In genomic region chr14:47650338-47650720, GRCm38 (mm10) we compare ENCODE assay signal across 8 mouse cellular contexts. TPM values are rescaled to one million over a fixed set of nuclear protein-coding genes. Genes with fewer than 3 reads are reported as not detected.
DNase-seq lines count a peak whose midpoint lies in the region; ATAC-seq and TF ChIP-seq lines count a peak whose summit lies in the region.

No protein-coding gene starts in this region.

- ATAC-seq in heart, embryonic 11.5 days (replicated peaks; ENCODE audit: insufficient number of reproducible peaks, low FRiP score, low TSS enrichment) = no peak
- ATAC-seq in forebrain, embryonic 13.5 days = no peak
- no peak for ATAC-seq in liver, embryonic 16.5 days (ENCODE audit: low read depth)

- WGBS in heart, embryonic 11.5 days (ENCODE audit: insufficient replicate concordance) = 24% methylated on average over 6 of the region's 6 CpGs
- WGBS in forebrain, embryonic 13.5 days = 10% methylated on average over 6 of the region's 6 CpGs
- 28% methylated on average over 6 of the region's 6 CpGs for WGBS in liver, embryonic 16.5 days (ENCODE audit: insufficient replicate concordance)

- no peak for DNase-seq in heart, postnatal 4 days
- DNase-seq in CH12.LX (ENCODE audit: extremely low read depth) = no peak
- no peak for DNase-seq in left cerebral cortex, adult 8-10 months (ENCODE audit: low spot score in 2 of 2)
- no peak for DNase-seq in adrenal gland, adult 18-20 months (ENCODE audit: low spot score in 2 of 2)
- DNase-seq in urinary bladder, adult 18-20 months (ENCODE audit: low spot score in 2 of 2) = no peak

- peak overlapping the region; percentile 84 for H3K4me2 ChIP-seq in heart, embryonic 11.5 days
- peak overlapping the region; percentile 96 for H3K4me2 ChIP-seq in CH12.LX (ENCODE audit: insufficient read depth, low read depth, poor library complexity, severe bottlenecking)
- H3K4me2 ChIP-seq in forebrain, embryonic 13.5 days = peak overlapping the region; percentile 78
- H3K4me2 ChIP-seq in liver, embryonic 16.5 days (ENCODE audit: low read depth, low read length) = peak overlapping the region; percentile 87

- H3K79me2 ChIP-seq in CH12.LX (replicated peaks; ENCODE audit: control insufficient read depth, extremely low read depth, insufficient read depth, poor library complexity, severe bottlenecking) = peaks cover 40% of the 10 kb centered on the region

- no peaks in the 10 kb centered on the region for H3K9me3 ChIP-seq in heart, embryonic 11.5 days (replicated peaks; ENCODE audit: control insufficient read depth, low read length)
- no peaks in the 10 kb centered on the region for H3K9me3 ChIP-seq in CH12.LX (replicated peaks; ENCODE audit: low read length)
- H3K9me3 ChIP-seq in forebrain, embryonic 13.5 days (replicated peaks) = no peaks in the 10 kb centered on the region
- H3K9me3 ChIP-seq in liver, embryonic 16.5 days (replicated peaks; ENCODE audit: control insufficient read depth, low read length) = no peaks in the 10 kb centered on the region

- TF ChIP-seq CTCF in CH12.LX (conservative IDR thresholded peaks at IDR 0.05 in 1 of 2, IDR thresholded peaks at IDR 0.05 in 1 of 2; ENCODE audit: low read depth in 2 of 2, low read length in 2 of 2) = no peak

- in situ Hi-C loops in CH12.LX (cut with MboI; ENCODE audit: low pct_ligation_motif_present, low pct_unique_long_range_greater_than_20kb, low sequenced_read_pairs) = no loop called here

- dilution Hi-C loops in CH12.LX (cut with MboI; ENCODE audit: extremely low pct_ligation_motif_present, extremely low pct_unique_long_range_greater_than_20kb, low sequenced_read_pairs) = no loop called here

- no peak for TF ChIP-seq RAD21 in CH12.LX (IDR thresholded peaks at IDR 0.05; ENCODE audit: low read depth, low read length)

- H3K4me3 ChIP-seq in heart, embryonic 11.5 days (ENCODE audit: low read depth, low read length) = peak overlapping the region; percentile 97
- H3K4me3 ChIP-seq in CH12.LX (replicated peaks in 1 of 3; ENCODE audit: low read depth in 2 of 3, low read length in 2 of 3, poor library complexity in 1 of 3) = peak overlapping the region; percentile 69 to 99 (median 88)
- H3K4me3 ChIP-seq in forebrain, embryonic 13.5 days = peak overlapping the region; percentile 95
- peak overlapping the region; percentile 74 for H3K4me3 ChIP-seq in liver, embryonic 16.5 days (ENCODE audit: low read depth, low read length)

- no peak for TF ChIP-seq EP300 in CH12.LX (IDR thresholded peaks at IDR 0.05; ENCODE audit: low read length)

- peak overlapping the region; percentile 99 for H3K27ac ChIP-seq in heart, embryonic 11.5 days (ENCODE audit: low read depth, low read length)
- H3K27ac ChIP-seq in CH12.LX (ENCODE audit: insufficient read depth, low read depth) = no peak overlapping the region
- no peak overlapping the region for H3K27ac ChIP-seq in forebrain, embryonic 13.5 days
- H3K27ac ChIP-seq in liver, embryonic 16.5 days (ENCODE audit: low read length) = no peak overlapping the region

- no peaks in the 10 kb centered on the region for H3K36me3 ChIP-seq in heart, embryonic 11.5 days (ENCODE audit: control insufficient read depth, insufficient read depth, low read length)
- H3K36me3 ChIP-seq in CH12.LX (replicated peaks in 1 of 2; ENCODE audit: control insufficient read depth in 1 of 2, insufficient read depth in 1 of 2, low read length in 1 of 2) = peaks cover 0 to 8% of the 10 kb centered on the region in 2 experiments
- H3K36me3 ChIP-seq in forebrain, embryonic 13.5 days (ENCODE audit: poor library complexity, severe bottlenecking) = no peaks in the 10 kb centered on the region
- no peaks in the 10 kb centered on the region for H3K36me3 ChIP-seq in liver, embryonic 16.5 days (ENCODE audit: control insufficient read depth, insufficient read depth)

- H3K27me3 ChIP-seq in heart, embryonic 11.5 days (ENCODE audit: control insufficient read depth, insufficient read depth, low read length) = no peaks in the 10 kb centered on the region
- H3K27me3 ChIP-seq in CH12.LX (replicated peaks) = no peaks in the 10 kb centered on the region
- H3K27me3 ChIP-seq in forebrain, embryonic 13.5 days = peaks cover 9% of the 10 kb centered on the region; the same call in 1 of the 2 replicates
- H3K27me3 ChIP-seq in liver, embryonic 16.5 days (ENCODE audit: control insufficient read depth, insufficient read depth, low read depth, low read length) = peaks cover 3% of the 10 kb centered on the region; the same call in 1 of the 2 replicates

- H3K9ac ChIP-seq in heart, embryonic 11.5 days (ENCODE audit: low read depth, low read length) = peak overlapping the region; percentile 91
- H3K9ac ChIP-seq in CH12.LX (ENCODE audit: insufficient read depth, low read depth) = peak overlapping the region; percentile 66; the same call in 1 of the 2 replicates
- peak overlapping the region; percentile 94 for H3K9ac ChIP-seq in forebrain, embryonic 13.5 days
- peak overlapping the region; percentile 74; the same call in 1 of the 2 replicates for H3K9ac ChIP-seq in liver, embryonic 16.5 days (ENCODE audit: low read depth, low read length)

- H3K4me1 ChIP-seq in heart, embryonic 11.5 days (ENCODE audit: control insufficient read depth, insufficient read depth, low read length) = peaks cover 15% of the 10 kb centered on the region
- H3K4me1 ChIP-seq in CH12.LX (ENCODE audit: control insufficient read depth in 1 of 2, insufficient read depth in 2 of 2) = peaks cover 2 to 41% of the 10 kb centered on the region in 2 experiments; a peak in 3 of 4 replicates
- H3K4me1 ChIP-seq in forebrain, embryonic 13.5 days = peaks cover 27% of the 10 kb centered on the region
- peaks cover 5% of the 10 kb centered on the region for H3K4me1 ChIP-seq in liver, embryonic 16.5 days (ENCODE audit: control insufficient read depth, low read depth, low read length)

- no peak for TF ChIP-seq POLR2A in CH12.LX (IDR thresholded peaks at IDR 0.05; ENCODE audit: low read depth, low read length)

TF ChIP-seq in CH12.LX, 34 proteins besides CTCF, POLR2A, EP300 and RAD21:
- TF ChIP-seq BHLHE40 (IDR thresholded peaks at IDR 0.05; ENCODE audit: low read depth, low read length) (no peak), ZKSCAN1 (IDR thresholded peaks at IDR 0.05; ENCODE audit: borderline replicate concordance, low read depth, low read length) (no peak), CHD2 (IDR thresholded peaks at IDR 0.05; ENCODE audit: low read length) (no peak), ETS1 (conservative IDR thresholded peaks at IDR 0.05; ENCODE audit: low read depth, low read length) (no peak), GABPA (IDR thresholded peaks at IDR 0.05; ENCODE audit: insufficient replicate concordance, low read depth, low read length) (no peak), USF2 (conservative IDR thresholded peaks at IDR 0.05; ENCODE audit: low read depth, low read length) (no peak), CHD1 (IDR thresholded peaks at IDR 0.05; ENCODE audit: low read depth, low read length) (no peak), E2F4 (IDR thresholded peaks at IDR 0.05; ENCODE audit: insufficient replicate concordance, low read depth, low read length) (no peak), ELF1 (IDR thresholded peaks at IDR 0.05; ENCODE audit: low read depth, low read length) (no peak), SMC3 (IDR thresholded peaks at IDR 0.05; ENCODE audit: low read depth, low read length) (no peak), POLR2AphosphoS2 (IDR thresholded peaks at IDR 0.05; ENCODE audit: low read depth, low read length) (no peak), KAT2A (IDR thresholded peaks at IDR 0.05; ENCODE audit: insufficient replicate concordance, low read length) (no peak), JUND (conservative IDR thresholded peaks at IDR 0.05; ENCODE audit: low read depth, low read length) (no peak), TCF12 (IDR thresholded peaks at IDR 0.05; ENCODE audit: low read depth, low read length) (no peak), MEF2A (IDR thresholded peaks at IDR 0.05; ENCODE audit: borderline replicate concordance, low read depth, low read length) (no peak), ZNF384 (IDR thresholded peaks at IDR 0.05; ENCODE audit: low read depth, low read length) (no peak), MAFK (IDR thresholded peaks at IDR 0.05; ENCODE audit: insufficient replicate concordance, low read length) (no peak), RCOR1 (conservative IDR thresholded peaks at IDR 0.05; ENCODE audit: low read depth, low read length) (no peak)

RNA-seq across cellular contexts. Expression of gene Ktn1, which starts 2.1 kb away (rescaled TPM):
- polyA plus RNA-seq in heart, embryonic 11.5 days (2014; fragmentation: Nextera tagmentation; extraction: Ambion mirVana) = 96.6 and 105 TPM in 2 replicates
- 100 to 1,000 TPM; 154 to 156 TPM for total RNA-seq in heart, postnatal 4 days (2021)
- total RNA-seq in CH12.LX (2012; rRNA removed) = 19.8 and 23.2 TPM in 2 replicates
- total RNA-seq in CH12.LX (2014; rRNA removed) = 25.6 and 31.1 TPM in 2 replicates
- polyA plus RNA-seq in CH12.LX (2012; ENCODE audit: insufficient read length, low read depth) = 56.5 and 69.7 TPM in 2 replicates
- 72.7 and 75.1 TPM in 2 replicates for polyA plus RNA-seq in forebrain, embryonic 13.5 days (2015; fragmentation: Nextera tagmentation; extraction: Ambion mirVana)
- 10.0 and 10.4 TPM in 2 replicates for polyA plus RNA-seq in liver, embryonic 16.5 days (2015; fragmentation: Nextera tagmentation; extraction: Ambion mirVana)
- 10 to 100 TPM; 81.6 to 87.6 (median 86.2) TPM for total RNA-seq in left cerebral cortex, adult 8-10 months (2022)
- 10 to 100 TPM; 41.8 to 56.7 TPM for total RNA-seq in adrenal gland, adult 18-20 months (2021)
